Mouse (Mus musculus) bone marrow, adult 2 months (tissue): Measurements from ENCODE around the gene Fbxl17.

ENCODE experiments used
- CTCF ChIP-seq: fragments of 200-500 bp; IDR thresholded peaks from 2 replicates; pipeline ENCODE4 v1.5.1; 2011; ENCODE audit warnings: low read length, control low read depth; ENCODE audit not compliant: control insufficient read depth, insufficient read depth
- POLR2A ChIP-seq: fragments of 200-500 bp; IDR thresholded peaks from 2 replicates; pipeline ENCODE4 v1.6.1; 2011; ENCODE audit warnings: low read depth, mild to moderate bottlenecking, control low read depth, low read length, borderline replicate concordance; ENCODE audit not compliant: control insufficient read depth

DNA sequence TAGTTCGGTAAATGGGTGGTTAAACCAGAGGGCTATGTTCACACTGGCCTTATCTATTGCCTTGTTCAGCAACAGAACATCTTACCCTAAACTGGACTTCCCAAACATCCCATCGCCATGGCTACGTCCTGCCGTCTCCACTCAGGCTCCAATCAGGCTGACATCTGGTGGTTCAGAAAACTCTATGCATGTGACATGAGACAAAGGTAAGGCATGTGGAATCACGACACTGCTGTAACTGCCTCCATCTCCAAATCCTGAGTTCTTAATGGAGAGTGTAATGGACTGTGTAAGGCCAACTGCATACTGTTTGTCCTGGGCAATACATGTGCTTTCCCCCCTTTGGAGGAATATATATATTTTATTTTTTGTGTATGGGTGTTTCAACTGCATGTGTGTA is 382.7 kb downstream of the Fbxl17 start:
- TF ChIP-seq CTCF = no peak
- TF ChIP-seq POLR2A = no peak
